Comparison of ENCODE assay signal across 26 mouse cellular contexts in genomic region chr1:168348036-168348784, GRCm38 (mm10).
DNase-seq lines count a peak whose midpoint lies in the region; ATAC-seq and TF ChIP-seq lines count a peak whose summit lies in the region.
"Had no signal": no experiment of that assay in that cellular context is flagged by ENCODE, and none has a peak within 500 bp of the region (broad histone marks: within the 10 kb centered on the region; RNA-seq: fewer than 3 reads in every experiment).

No protein-coding gene starts in this region.

- DNase-seq in midbrain, embryonic 10.5 days (ENCODE audit: low spot score) = peak; percentile 77
- no peak for DNase-seq in midbrain, postnatal 0 days (ENCODE audit: low spot score)
- DNase-seq in embryonic facial prominence, embryonic 11.5 days (ENCODE audit: low spot score) = no peak
- no peak for DNase-seq in cerebellum, postnatal 36 days
- DNase-seq: adrenal gland, adult 8-10 months; B cell, adult 2 months; cerebellum, adult 18-20 months; cerebellum, postnatal 14 days; gastrocnemius, postnatal 36 days; heart, adult 2 months; heart, postnatal 14 days; kidney, adult 18-20 months; kidney, postnatal 4 days; lung, adult 18-20 months; lung, postnatal 10 days; thymus, postnatal 14 days had no signal

- H3K36me3 ChIP-seq in forebrain, embryonic 16.5 days (ENCODE audit: control insufficient read depth, insufficient read depth) = no peaks in the 10 kb centered on the region
- 0 out of 2 replicates have a peak, but pooled peaks cover 3% of the 10 kb centered on the region for H3K36me3 ChIP-seq in forebrain, embryonic 12.5 days (replicated peaks)
- 0 out of 2 replicates have a peak, but pooled peaks cover 2% of the 10 kb centered on the region for H3K36me3 ChIP-seq in midbrain, embryonic 10.5 days
- 0 out of 2 replicates have a peak, but pooled peaks cover 2% of the 10 kb centered on the region for H3K36me3 ChIP-seq in midbrain, postnatal 0 days (ENCODE audit: insufficient read depth, low read length)
- H3K36me3 ChIP-seq in embryonic facial prominence, embryonic 11.5 days (replicated peaks; ENCODE audit: control insufficient read depth, insufficient read depth, low read depth, low read length) = no peaks in the 10 kb centered on the region
- H3K36me3 ChIP-seq in midbrain, embryonic 13.5 days = 0 out of 2 replicates have a peak, but pooled peaks cover 4% of the 10 kb centered on the region
- no peaks in the 10 kb centered on the region for H3K36me3 ChIP-seq in intestine, postnatal 0 days (ENCODE audit: control insufficient read depth, insufficient read depth)
- H3K36me3 ChIP-seq: embryonic facial prominence, embryonic 12.5 days; G1E; limb, embryonic 13.5 days had no signal

- H3K4me2 ChIP-seq in forebrain, embryonic 16.5 days (ENCODE audit: low read length) = no peak overlapping the region
- H3K4me2 ChIP-seq in forebrain, embryonic 12.5 days = no peak overlapping the region
- no peak overlapping the region for H3K4me2 ChIP-seq in midbrain, postnatal 0 days (ENCODE audit: low read depth, low read length, poor library complexity, severe bottlenecking)
- H3K4me2 ChIP-seq in embryonic facial prominence, embryonic 11.5 days (ENCODE audit: low read depth, low read length) = no peak overlapping the region
- no peak overlapping the region for H3K4me2 ChIP-seq in midbrain, embryonic 13.5 days (replicated peaks)
- no peak overlapping the region for H3K4me2 ChIP-seq in intestine, postnatal 0 days (replicated peaks; ENCODE audit: low read depth)
- H3K4me2 ChIP-seq: embryonic facial prominence, embryonic 12.5 days; heart, embryonic 13.5 days; limb, embryonic 13.5 days had no signal

- no peak overlapping the region for H3K4me3 ChIP-seq in forebrain, embryonic 16.5 days (replicated peaks; ENCODE audit: low read length)
- H3K4me3 ChIP-seq in forebrain, embryonic 12.5 days (replicated peaks) = no peak overlapping the region
- peak overlapping the region; percentile 20; the same call in 1 of the 2 replicates for H3K4me3 ChIP-seq in midbrain, embryonic 10.5 days
- no peak overlapping the region for H3K4me3 ChIP-seq in midbrain, postnatal 0 days (ENCODE audit: low read depth, low read length)
- no peak overlapping the region for H3K4me3 ChIP-seq in embryonic facial prominence, embryonic 11.5 days (ENCODE audit: low read depth, low read length)
- H3K4me3 ChIP-seq in midbrain, embryonic 13.5 days (replicated peaks) = no peak overlapping the region
- no peak overlapping the region for H3K4me3 ChIP-seq in intestine, postnatal 0 days (ENCODE audit: low read depth, low read length)
- H3K4me3 ChIP-seq: embryonic facial prominence, embryonic 12.5 days; heart, adult 2 months; heart, embryonic 13.5 days; limb, embryonic 13.5 days had no signal

- no peaks in the 10 kb centered on the region for H3K9me3 ChIP-seq in forebrain, embryonic 16.5 days (ENCODE audit: control insufficient read depth, low read length)
- no peaks in the 10 kb centered on the region for H3K9me3 ChIP-seq in forebrain, embryonic 12.5 days
- H3K9me3 ChIP-seq in midbrain, embryonic 10.5 days (replicated peaks) = no peaks in the 10 kb centered on the region
- H3K9me3 ChIP-seq in midbrain, postnatal 0 days (ENCODE audit: low read length) = no peaks in the 10 kb centered on the region
- H3K9me3 ChIP-seq in embryonic facial prominence, embryonic 11.5 days (replicated peaks; ENCODE audit: control insufficient read depth, low read length) = no peaks in the 10 kb centered on the region
- no peaks in the 10 kb centered on the region for H3K9me3 ChIP-seq in midbrain, embryonic 13.5 days
- H3K9me3 ChIP-seq in intestine, postnatal 0 days (ENCODE audit: control insufficient read depth) = no peaks in the 10 kb centered on the region
- H3K9me3 ChIP-seq: embryonic facial prominence, embryonic 12.5 days; heart, embryonic 13.5 days; limb, embryonic 13.5 days had no signal

- H3K27me3 ChIP-seq in forebrain, embryonic 16.5 days (replicated peaks; ENCODE audit: control insufficient read depth, insufficient read depth, low read length) = no peaks in the 10 kb centered on the region
- H3K27me3 ChIP-seq in forebrain, embryonic 12.5 days = no peaks in the 10 kb centered on the region
- peaks cover 4% of the 10 kb centered on the region; the same call in 1 of the 2 replicates for H3K27me3 ChIP-seq in midbrain, embryonic 10.5 days (ENCODE audit: low read depth, poor library complexity, severe bottlenecking)
- H3K27me3 ChIP-seq in midbrain, postnatal 0 days (ENCODE audit: insufficient read depth, low read length) = no peaks in the 10 kb centered on the region
- H3K27me3 ChIP-seq in embryonic facial prominence, embryonic 11.5 days (ENCODE audit: control insufficient read depth, insufficient read depth, low read length) = no peaks in the 10 kb centered on the region
- H3K27me3 ChIP-seq in midbrain, embryonic 13.5 days = no peaks in the 10 kb centered on the region
- no peaks in the 10 kb centered on the region for H3K27me3 ChIP-seq in intestine, postnatal 0 days (replicated peaks; ENCODE audit: control insufficient read depth, insufficient read depth, low read length)
- H3K27me3 ChIP-seq: CH12.LX; embryonic facial prominence, embryonic 12.5 days; heart, embryonic 13.5 days had no signal

- no peak overlapping the region for H3K9ac ChIP-seq in forebrain, embryonic 16.5 days (replicated peaks; ENCODE audit: low read depth, low read length)
- no peak overlapping the region for H3K9ac ChIP-seq in forebrain, embryonic 12.5 days
- no peak overlapping the region for H3K9ac ChIP-seq in midbrain, postnatal 0 days (replicated peaks; ENCODE audit: low read length, poor library complexity, severe bottlenecking)
- no peak overlapping the region for H3K9ac ChIP-seq in embryonic facial prominence, embryonic 11.5 days (replicated peaks; ENCODE audit: low read length)
- no peak overlapping the region for H3K9ac ChIP-seq in midbrain, embryonic 13.5 days (replicated peaks)
- no peak overlapping the region for H3K9ac ChIP-seq in intestine, postnatal 0 days (ENCODE audit: low read depth, low read length)
- H3K9ac ChIP-seq: embryonic facial prominence, embryonic 12.5 days; heart, embryonic 13.5 days; limb, embryonic 13.5 days had no signal

- WGBS in forebrain, embryonic 16.5 days = 53% methylated on average over 8 of the region's 8 CpGs
- 50% methylated on average over 8 of the region's 8 CpGs for WGBS in forebrain, embryonic 12.5 days
- WGBS in midbrain, embryonic 10.5 days = 41% methylated on average over 8 of the region's 8 CpGs
- WGBS in midbrain, postnatal 0 days = 39% methylated on average over 8 of the region's 8 CpGs
- WGBS in embryonic facial prominence, embryonic 11.5 days = 52% methylated on average over 8 of the region's 8 CpGs
- 27% methylated on average over 8 of the region's 8 CpGs for WGBS in midbrain, embryonic 13.5 days
- WGBS in intestine, postnatal 0 days = 81% methylated on average over 8 of the region's 8 CpGs

- 0 out of 2 replicates have a peak, but pooled peaks have one; percentile 6 for ATAC-seq in forebrain, embryonic 16.5 days
- ATAC-seq in forebrain, embryonic 12.5 days (ENCODE audit: low FRiP score) = no peak
- no peak for ATAC-seq in midbrain, postnatal 0 days (ENCODE audit: low FRiP score)
- ATAC-seq in embryonic facial prominence, embryonic 11.5 days (replicated peaks; ENCODE audit: insufficient number of reproducible peaks, low FRiP score, low TSS enrichment, low read depth) = peak; percentile 58; the same call in 1 of the 2 replicates
- peak; percentile 36; the same call in 1 of the 2 replicates for ATAC-seq in midbrain, embryonic 13.5 days
- no peak for ATAC-seq in intestine, postnatal 0 days
- ATAC-seq: activated CD4-positive, CD25-positive, alpha-beta regulatory T cell, adult 4 months had no signal

- peaks cover 59% of the 10 kb centered on the region for H3K4me1 ChIP-seq in forebrain, embryonic 16.5 days (replicated peaks; ENCODE audit: control insufficient read depth, insufficient read depth, low read length)
- peaks cover 76% of the 10 kb centered on the region for H3K4me1 ChIP-seq in forebrain, embryonic 12.5 days
- H3K4me1 ChIP-seq in midbrain, embryonic 10.5 days = peaks cover 100% of the 10 kb centered on the region
- H3K4me1 ChIP-seq in midbrain, postnatal 0 days (ENCODE audit: insufficient read depth, low read length) = peaks cover 6% of the 10 kb centered on the region
- no peaks in the 10 kb centered on the region; the same call in 1 of the 2 replicates for H3K4me1 ChIP-seq in embryonic facial prominence, embryonic 11.5 days (ENCODE audit: control insufficient read depth, insufficient read depth, low read length)
- peaks cover 97% of the 10 kb centered on the region for H3K4me1 ChIP-seq in midbrain, embryonic 13.5 days (replicated peaks)
- no peaks in the 10 kb centered on the region for H3K4me1 ChIP-seq in intestine, postnatal 0 days (replicated peaks; ENCODE audit: control insufficient read depth, insufficient read depth, low read length)

- 0 out of 2 replicates have a peak overlapping the region, but pooled peaks have one; percentile 23 for H3K27ac ChIP-seq in forebrain, embryonic 16.5 days (ENCODE audit: low read length)
- H3K27ac ChIP-seq in forebrain, embryonic 12.5 days = no peak overlapping the region
- peak overlapping the region; percentile 80 for H3K27ac ChIP-seq in midbrain, embryonic 10.5 days (replicated peaks)
- no peak overlapping the region for H3K27ac ChIP-seq in midbrain, postnatal 0 days (ENCODE audit: low read depth, low read length)
- no peak overlapping the region for H3K27ac ChIP-seq in embryonic facial prominence, embryonic 11.5 days (replicated peaks; ENCODE audit: low read depth, low read length)
- peak overlapping the region; percentile 70 for H3K27ac ChIP-seq in midbrain, embryonic 13.5 days
- no peak overlapping the region for H3K27ac ChIP-seq in intestine, postnatal 0 days (ENCODE audit: low read depth, low read length)
- H3K27ac ChIP-seq: embryonic facial prominence, embryonic 12.5 days; heart, adult 2 months; heart, embryonic 13.5 days; limb, embryonic 13.5 days had no signal

- no peak for TF ChIP-seq CTCF in midbrain, postnatal 0 days (IDR thresholded peaks at IDR 0.05)
- no peak for TF ChIP-seq CTCF in intestine, postnatal 0 days (IDR thresholded peaks at IDR 0.05; ENCODE audit: low read depth)

Comparison
In these comparisons a context has a peak if more than half of its experiments do, and no peak if none do; other contexts are left out.
1. ATAC-seq: peak in forebrain, embryonic 16.5 days (single experiment), embryonic facial prominence, embryonic 11.5 days (single experiment) and midbrain, embryonic 13.5 days (single experiment); none in forebrain, embryonic 12.5 days (single experiment), midbrain, postnatal 0 days (single experiment) and intestine, postnatal 0 days (single experiment).
2. H3K27ac ChIP-seq: peak in forebrain, embryonic 16.5 days (single experiment), midbrain, embryonic 10.5 days (single experiment) and midbrain, embryonic 13.5 days (single experiment); none in forebrain, embryonic 12.5 days (single experiment), midbrain, postnatal 0 days (single experiment), embryonic facial prominence, embryonic 11.5 days (single experiment) and intestine, postnatal 0 days (single experiment).